Mouse (Mus musculus): ENCODE results near the gene Gid4.
A peak's percentile ranks its signal among the peaks of the same experiment; 100 is the strongest.

Gene Gid4

DNA sequence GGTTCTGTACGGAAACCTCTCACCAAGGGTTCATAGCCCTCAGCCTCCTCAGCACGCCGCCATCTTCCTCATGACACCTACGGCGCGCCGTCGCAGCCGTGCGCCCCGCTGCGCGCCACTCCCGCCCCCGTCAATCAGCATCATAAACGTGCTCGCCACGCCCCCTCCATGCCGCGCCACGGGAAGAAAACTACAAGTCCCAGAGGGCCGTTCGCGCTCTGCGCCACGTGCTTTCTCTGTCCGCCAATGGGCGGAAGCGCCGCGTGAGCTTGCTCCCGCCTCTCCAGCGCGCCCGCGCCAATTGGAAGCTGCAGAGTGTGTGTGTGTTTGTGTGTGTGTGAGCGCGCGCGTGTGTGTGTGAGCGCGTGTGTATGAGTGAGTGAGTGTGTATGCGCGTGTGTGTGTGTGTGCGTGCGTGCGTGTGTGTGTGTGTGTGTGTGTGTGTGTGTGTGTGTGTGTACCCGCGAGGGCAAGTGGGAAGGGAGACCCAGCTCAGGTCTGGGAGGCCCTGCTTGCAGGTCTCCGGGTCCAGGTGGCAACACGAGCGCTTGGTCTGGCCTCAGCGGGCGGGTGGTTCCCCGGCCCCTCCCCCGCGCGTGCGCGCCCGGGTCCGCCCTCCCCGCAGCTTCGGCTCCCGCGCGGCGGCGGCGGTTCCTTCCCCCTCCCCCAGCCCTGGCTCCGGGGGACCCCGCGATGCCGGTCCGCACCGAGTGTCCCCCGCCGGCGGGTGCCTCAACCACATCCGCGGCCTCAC is at the start of gene Gid4:
TSS of gene Gid4 (plus strand) at position 183 of the 754 bp plus-strand sequence.
- DNase-seq (ENCODE audit: low read depth, low spot score): peak; percentile 100

DNA sequence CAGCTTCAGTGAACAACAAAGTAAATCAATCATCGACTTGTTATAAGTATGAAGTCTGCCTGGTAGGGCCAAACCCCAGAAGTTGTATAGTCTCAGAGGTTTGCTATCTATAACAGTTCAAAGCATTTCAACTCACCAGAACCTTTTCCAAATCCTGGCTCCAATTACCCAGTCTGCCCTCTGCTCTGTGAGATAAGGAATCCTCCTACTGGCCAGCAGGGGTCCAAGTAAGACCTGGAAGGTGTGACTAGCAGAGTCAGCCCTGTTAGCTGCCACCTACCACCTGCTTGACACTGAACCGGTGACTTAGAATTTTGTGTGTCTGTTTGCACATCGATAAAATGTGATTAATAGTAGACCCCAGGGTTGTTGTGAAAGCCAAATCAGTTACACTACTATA is 49.7 kb upstream of the Gid4 start:
- DNase-seq (ENCODE audit: low read depth, low spot score): no peak

- DNase-seq (ENCODE audit: low read depth, low spot score): no peak
Observed at GRCm38 (mm10) chr11:60368909-60369308, 48.0 kb upstream of the Gid4 start.

DNA sequence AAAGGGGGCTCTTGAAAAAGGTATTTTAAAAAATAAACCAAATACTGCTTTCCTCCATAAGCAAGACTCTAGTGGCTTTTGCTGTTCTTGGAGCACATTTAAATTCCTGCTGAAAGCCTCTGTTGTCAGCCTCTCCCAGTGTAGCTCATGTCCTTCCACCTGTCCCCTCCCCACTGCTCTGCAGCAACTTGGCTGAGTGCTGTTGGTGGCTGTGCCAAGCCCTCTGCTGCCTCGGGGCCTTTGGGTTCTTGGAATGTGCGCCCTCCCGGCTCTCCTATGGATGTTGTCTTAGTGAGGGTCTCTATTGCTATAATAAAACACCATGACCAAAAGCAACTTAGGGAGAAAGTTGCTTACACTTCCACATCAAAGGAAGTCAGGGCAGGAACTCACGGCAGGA is 47.5 kb upstream of the Gid4 start:
- DNase-seq (ENCODE audit: low read depth, low spot score): no peak

DNA sequence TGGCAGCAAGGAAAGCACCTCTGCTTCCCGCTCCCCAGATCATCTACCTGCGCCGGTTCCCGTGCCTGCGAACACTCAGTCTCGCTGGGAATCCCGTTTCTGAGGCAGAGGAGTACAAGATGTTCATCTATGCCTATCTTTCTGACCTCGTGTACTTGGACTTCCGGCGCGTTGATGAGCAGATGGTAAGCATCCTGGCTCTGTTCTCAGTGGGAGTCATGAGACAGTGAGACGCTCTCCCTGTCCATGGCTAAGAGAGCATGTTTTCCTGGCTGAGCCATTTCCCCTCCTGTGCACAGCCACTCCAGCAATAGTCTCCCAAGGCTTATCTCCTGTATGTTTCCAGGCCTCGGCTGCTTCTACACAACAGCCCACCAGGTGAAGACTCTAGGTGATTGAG is 46.5 kb upstream of the Gid4 start:
- no peak for DNase-seq (ENCODE audit: low read depth, low spot score)

GRCm38 (mm10) chr11:60374481-60374880 is 42.5 kb upstream of the Gid4 start:
- no peak for DNase-seq (ENCODE audit: low read depth, low spot score)

DNA sequence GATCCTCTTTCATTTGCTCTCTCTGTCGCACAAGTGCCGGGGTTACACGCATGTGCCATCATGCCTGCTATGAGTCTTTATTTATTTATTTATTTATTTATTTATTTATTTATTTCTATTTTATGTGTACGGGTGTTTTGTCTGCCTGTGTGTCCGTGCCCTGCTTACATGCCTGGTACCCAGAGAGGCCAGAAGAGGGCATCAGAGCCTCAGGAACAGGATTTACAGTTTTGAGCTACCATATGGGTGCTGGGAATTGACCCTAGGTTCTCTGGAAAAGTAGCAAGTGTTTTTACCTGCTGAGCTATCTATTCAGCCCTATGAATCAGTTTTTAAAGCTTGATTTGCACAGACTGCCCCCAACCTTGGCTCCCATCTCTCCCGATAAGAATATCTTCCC is 33.4 kb upstream of the Gid4 start:
- no peak for DNase-seq (ENCODE audit: low read depth, low spot score)

- DNase-seq (ENCODE audit: low read depth, low spot score): no peak
Observed at GRCm38 (mm10) chr11:60384762-60385421, 32.1 kb upstream of the Gid4 start.

GRCm38 (mm10) chr11:60385946-60386345 is 31.0 kb upstream of the Gid4 start:
- DNase-seq (ENCODE audit: low read depth, low spot score): no peak

GRCm38 (mm10) chr11:60387944-60388343 is 29.0 kb upstream of the Gid4 start:
- DNase-seq (ENCODE audit: low read depth, low spot score): no peak

DNA sequence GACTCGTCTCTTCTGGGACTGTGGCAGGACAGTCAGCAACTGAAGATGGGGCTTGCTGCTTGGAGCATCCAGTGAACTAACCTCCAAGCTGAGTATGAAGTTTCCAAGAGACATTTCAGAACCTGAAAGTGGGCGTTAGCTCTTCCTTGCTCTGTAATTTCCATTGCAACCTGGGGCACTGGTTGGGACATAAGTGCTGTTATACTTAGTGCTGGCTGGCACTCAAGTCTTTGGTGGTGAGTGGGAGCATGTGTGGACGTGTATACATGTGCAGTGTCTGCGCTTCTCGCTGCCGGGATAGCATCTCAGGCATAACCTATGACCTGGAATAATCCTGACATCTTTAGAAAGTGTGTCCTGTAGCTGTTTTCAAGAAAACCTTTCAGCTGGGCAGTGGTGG is 25.6 kb upstream of the Gid4 start:
- no peak for DNase-seq (ENCODE audit: low read depth, low spot score)

DNA sequence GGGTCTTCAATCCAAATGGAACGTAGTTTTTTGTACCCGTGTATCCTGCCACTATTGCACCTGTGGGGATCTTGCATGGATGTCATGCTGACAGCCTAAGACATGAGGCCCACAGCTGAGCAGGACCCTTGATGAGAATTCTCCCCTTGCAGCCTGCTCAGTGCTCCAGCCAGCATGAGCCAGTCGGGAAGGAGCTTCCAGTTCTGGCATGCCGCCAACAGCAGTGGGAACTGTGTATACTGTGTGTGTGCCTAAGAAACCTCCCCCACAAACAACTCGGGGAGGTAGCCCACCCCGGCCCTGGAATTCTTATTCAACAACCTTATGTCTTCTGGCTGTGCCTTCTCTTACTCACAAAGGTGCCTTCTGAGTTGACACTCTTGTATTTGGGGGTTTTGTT is 20.4 kb upstream of the Gid4 start:
- no peak for DNase-seq (ENCODE audit: low read depth, low spot score)

- no peak for DNase-seq (ENCODE audit: low read depth, low spot score)
Observed at GRCm38 (mm10) chr11:60397172-60397571, 19.8 kb upstream of the Gid4 start.

DNA sequence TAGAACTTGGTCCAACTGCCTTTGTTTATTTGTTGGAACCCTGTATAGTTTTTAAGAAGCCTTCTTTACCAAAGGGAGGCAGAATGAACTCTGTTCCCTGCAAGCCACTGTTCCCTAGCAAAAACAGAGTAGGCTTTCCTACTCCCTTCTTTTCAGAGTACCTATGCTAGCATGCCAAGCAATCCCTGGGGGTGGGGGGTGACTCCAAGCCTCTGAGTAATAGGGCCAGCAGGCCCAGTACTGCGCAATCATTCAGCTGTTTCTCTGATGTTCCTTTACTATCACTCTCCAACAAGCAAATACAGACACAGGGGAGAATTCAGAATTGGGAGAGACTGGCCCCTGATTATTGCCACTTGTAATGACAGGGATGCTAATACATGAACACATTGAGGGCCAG is 10.3 kb upstream of the Gid4 start:
- no peak for DNase-seq (ENCODE audit: low read depth, low spot score)

DNA sequence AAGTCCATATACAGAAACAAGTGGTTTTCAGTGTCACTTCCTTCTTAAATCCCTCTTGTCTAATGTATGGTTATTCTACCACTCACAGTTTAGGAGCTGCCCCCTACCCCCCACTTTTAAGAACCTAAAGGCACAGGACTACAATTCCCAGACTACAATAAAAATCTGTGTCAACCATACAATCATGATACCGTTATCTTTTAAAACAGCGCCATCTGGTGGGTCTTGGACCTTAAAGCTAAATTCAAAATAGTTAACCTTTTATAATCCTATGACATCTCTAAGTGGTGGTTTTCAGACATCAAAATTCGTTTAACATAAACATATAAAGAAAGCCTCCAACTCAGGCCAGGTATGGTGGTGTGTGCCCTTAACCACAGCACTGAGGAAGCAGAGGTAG is 4.8 kb upstream of the Gid4 start:
- DNase-seq (ENCODE audit: low read depth, low spot score): peak; percentile 67

DNA sequence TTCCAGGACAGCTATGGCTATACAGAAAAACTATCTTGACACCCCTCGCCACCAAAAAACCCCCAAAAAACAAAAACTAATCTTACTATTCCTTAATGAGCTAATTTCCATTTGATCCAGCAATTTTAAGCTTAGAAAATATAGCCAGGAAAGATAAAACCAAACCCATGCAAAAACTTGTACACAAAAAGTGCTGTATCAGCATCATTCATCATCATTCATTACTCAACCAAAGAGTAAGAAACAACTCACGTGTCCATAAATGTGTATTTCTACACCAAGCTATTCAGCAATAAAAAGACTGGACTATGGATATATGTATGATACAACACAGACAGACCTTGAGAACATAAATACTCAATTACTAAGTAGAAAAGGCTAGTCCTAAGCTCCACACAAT is 4.0 kb upstream of the Gid4 start:
- DNase-seq (ENCODE audit: low read depth, low spot score): no peak

DNA sequence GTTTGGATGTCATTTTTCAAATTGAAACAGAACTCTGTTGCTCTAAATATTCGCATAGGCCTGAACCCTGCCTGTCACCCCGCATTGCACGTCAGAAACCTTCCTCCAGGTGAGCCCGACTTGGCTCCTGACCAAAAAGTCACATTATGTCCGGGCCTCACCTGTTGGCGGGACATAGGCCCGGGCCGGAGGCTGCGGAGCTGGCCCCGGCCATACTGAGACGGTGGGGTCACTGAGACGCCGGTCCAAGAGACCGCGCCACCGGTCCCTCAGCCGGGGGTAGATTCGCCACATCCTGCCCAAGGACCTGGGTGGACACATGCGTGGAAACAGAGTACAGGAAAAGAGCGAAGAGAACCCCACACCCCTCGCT is 369 bp upstream of the Gid4 start:
- no peak for DNase-seq (ENCODE audit: low read depth, low spot score)

DNA sequence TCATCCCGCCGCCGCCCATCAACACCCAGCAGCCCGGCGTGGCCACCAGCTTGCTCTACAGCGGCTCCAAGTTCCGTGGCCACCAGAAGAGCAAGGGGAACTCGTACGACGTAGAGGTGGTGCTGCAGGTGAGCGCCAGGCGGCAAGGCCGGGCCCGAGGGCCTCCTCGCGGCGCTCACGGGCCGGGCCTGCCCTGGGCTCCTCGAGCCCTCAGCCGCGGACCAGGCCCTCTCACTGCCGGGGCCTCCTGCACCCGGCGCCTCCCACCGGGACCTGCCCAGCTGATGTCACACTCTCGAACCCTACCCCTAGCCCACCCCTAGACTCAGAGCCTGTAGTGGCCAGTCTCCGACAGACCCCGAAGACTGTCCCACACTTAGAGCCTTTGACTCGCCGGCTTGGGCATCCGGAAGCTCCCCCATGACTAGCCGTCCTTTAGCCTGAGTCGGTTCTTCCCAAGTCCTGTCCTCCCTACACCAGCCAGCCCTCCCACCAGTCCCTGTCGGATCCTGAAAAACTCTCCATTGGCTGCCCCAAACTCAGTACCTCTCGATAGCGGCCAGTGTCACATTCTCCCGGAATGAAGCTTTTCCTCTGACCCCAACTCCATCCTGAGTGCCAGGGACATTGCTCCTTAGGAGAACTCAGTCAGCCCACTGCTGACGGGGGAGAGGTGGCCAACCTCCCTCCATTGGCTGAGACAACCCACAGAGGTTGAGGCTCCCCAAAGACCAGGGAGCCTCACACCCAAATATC is 950 bp downstream of the Gid4 start, which contains the start of gene Atpaf2:
TSS of gene Atpaf2 (minus strand) at position 741 of the 756 bp plus-strand sequence.
- DNase-seq (ENCODE audit: low read depth, low spot score): peak; percentile 29

DNA sequence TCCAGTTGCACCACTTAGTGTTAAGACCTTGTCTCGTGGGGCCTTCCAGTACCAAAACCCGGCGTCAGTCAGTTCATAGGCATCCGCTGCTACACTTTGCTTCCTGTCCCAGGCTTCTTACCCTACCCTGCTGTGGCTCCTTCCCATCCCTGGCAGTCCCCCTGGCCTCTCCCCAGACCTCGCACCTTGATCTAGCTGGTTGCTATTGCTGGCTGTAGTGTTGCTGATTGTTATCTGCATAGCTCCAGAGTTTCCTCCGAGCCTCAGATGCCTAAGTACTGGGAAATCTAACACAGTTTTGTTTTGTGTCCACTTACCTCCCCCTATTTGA is 1.5 kb downstream of the Gid4 start:
- no peak for DNase-seq (ENCODE audit: low read depth, low spot score)

DNA sequence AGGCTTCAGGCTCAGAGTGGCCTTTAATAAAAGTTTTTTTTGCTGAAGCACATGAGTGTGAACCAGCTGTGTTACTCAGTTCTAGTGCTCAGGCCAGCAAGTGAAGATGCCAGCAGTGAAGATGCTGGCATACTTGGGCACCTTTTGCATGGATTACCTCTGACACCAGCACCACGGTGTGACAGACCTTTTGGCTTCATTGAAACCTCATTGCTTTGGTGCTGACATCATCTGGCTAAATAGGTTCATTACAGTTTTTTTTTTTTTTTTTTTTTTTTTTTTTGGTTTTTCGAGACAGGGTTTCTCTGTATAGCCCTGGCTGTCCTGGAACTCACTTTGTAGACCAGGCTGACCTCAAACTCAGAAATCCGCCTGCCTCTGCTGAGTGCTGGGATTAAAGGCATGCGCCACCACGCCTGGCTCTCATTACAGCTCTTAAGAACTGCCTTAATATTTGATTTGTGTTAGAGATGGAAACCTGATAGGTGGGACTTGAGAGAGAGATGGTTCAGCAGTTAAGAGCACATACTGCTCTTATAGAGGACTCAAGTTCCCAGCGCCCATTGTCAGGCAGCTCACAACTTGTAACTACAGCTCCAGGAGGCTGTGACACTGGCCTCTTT is 5.2 kb downstream of the Gid4 start:
- DNase-seq (ENCODE audit: low read depth, low spot score): no peak

GRCm38 (mm10) chr11:60423006-60423405 is 6.1 kb downstream of the Gid4 start:
- no peak for DNase-seq (ENCODE audit: low read depth, low spot score)

DNA sequence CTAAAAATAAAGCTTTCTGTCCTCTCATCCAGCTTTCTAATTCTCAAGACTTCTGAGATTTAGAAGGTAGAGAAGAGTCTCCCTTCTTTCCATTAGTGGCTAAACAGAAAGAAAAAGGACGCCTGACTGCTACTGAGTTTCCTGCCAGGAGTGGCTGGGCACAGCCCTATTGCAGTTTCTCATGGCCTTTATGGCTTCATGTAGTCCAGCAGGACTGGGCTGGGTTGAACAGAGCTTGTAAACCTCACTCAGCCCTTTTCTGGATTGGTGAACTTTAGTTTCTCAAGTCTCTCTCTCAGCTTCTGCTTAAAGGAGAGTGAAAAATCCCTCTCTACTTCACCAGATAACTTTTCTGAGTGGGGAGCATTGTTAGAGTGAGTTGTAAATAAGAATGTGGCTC is 9.5 kb downstream of the Gid4 start:
- DNase-seq (ENCODE audit: low read depth, low spot score): no peak
